In genomic region chr3:115689920-115690319, GRCm38 (mm10) we compare ENCODE assay signal across 10 mouse cellular contexts. TPM values are rescaled to one million over a fixed set of nuclear protein-coding genes. Genes with fewer than 3 reads are reported as not detected.
A peak's percentile ranks its signal among the peaks of the same experiment; 100 is the strongest.
DNase-seq lines count a peak whose midpoint lies in the region; ATAC-seq lines count a peak whose summit lies in the region.
"Had no signal": no experiment of that assay in that cellular context is flagged by ENCODE, and none has a peak within 500 bp of the region (broad histone marks: within the 10 kb centered on the region; RNA-seq: fewer than 3 reads in every experiment).

No protein-coding gene starts in this region.

- H3K9ac ChIP-seq in heart, embryonic 12.5 days: no peak overlapping the region
- no peak overlapping the region for H3K9ac ChIP-seq in lung, embryonic 15.5 days
- H3K9ac ChIP-seq in liver, embryonic 12.5 days: no peak overlapping the region

- peak overlapping the region; percentile 48 for H3K27ac ChIP-seq in heart, embryonic 12.5 days (ENCODE audit: poor library complexity, severe bottlenecking)
- H3K27ac ChIP-seq in lung, embryonic 15.5 days: 0 out of 2 replicates have a peak overlapping the region, but pooled peaks have one; percentile 10
- peak overlapping the region; percentile 50 for H3K27ac ChIP-seq in liver, embryonic 12.5 days

- H3K4me3 ChIP-seq in heart, embryonic 12.5 days: no peak overlapping the region
- no peak overlapping the region for H3K4me3 ChIP-seq in lung, embryonic 15.5 days
- no peak overlapping the region for H3K4me3 ChIP-seq in liver, embryonic 12.5 days

- 92% methylated on average over 1 of the region's 1 CpGs for WGBS in heart, embryonic 12.5 days
- 74% methylated on average over 1 of the region's 1 CpGs for WGBS in lung, embryonic 15.5 days
- 61% methylated on average over 1 of the region's 1 CpGs for WGBS in liver, embryonic 12.5 days (ENCODE audit: insufficient replicate concordance)

- no peak for ATAC-seq in heart, embryonic 12.5 days (ENCODE audit: insufficient number of reproducible peaks, low FRiP score)
- no peak for ATAC-seq in lung, embryonic 15.5 days (ENCODE audit: borderline replicate concordance, extremely low read depth, low FRiP score, low TSS enrichment)
- no peak for ATAC-seq in liver, embryonic 12.5 days

- H3K36me3 ChIP-seq in heart, embryonic 12.5 days: no peaks in the 10 kb centered on the region
- no peaks in the 10 kb centered on the region for H3K36me3 ChIP-seq in lung, embryonic 15.5 days
- no peaks in the 10 kb centered on the region for H3K36me3 ChIP-seq in liver, embryonic 12.5 days

- peaks cover 8% of the 10 kb centered on the region; the same call in 1 of the 2 replicates for H3K4me1 ChIP-seq in heart, embryonic 12.5 days (replicated peaks)
- H3K4me1 ChIP-seq in lung, embryonic 15.5 days: no peaks in the 10 kb centered on the region
- peaks cover 18% of the 10 kb centered on the region for H3K4me1 ChIP-seq in liver, embryonic 12.5 days

- no peak overlapping the region for H3K4me2 ChIP-seq in heart, embryonic 12.5 days
- H3K4me2 ChIP-seq in lung, embryonic 15.5 days: no peak overlapping the region
- H3K4me2 ChIP-seq in liver, embryonic 12.5 days: no peak overlapping the region

- no peaks in the 10 kb centered on the region for H3K27me3 ChIP-seq in heart, embryonic 12.5 days (replicated peaks)
- H3K27me3 ChIP-seq in lung, embryonic 15.5 days: no peaks in the 10 kb centered on the region
- H3K27me3 ChIP-seq in liver, embryonic 12.5 days (replicated peaks): no peaks in the 10 kb centered on the region

- H3K9me3 ChIP-seq in heart, embryonic 12.5 days (replicated peaks): no peaks in the 10 kb centered on the region
- H3K9me3 ChIP-seq in lung, embryonic 15.5 days: no peaks in the 10 kb centered on the region
- H3K9me3 ChIP-seq in liver, embryonic 12.5 days (replicated peaks): no peaks in the 10 kb centered on the region

- no peak for DNase-seq in heart, postnatal 4 days
- no peak for DNase-seq in lung, postnatal 36 days
- DNase-seq in R1 (ENCODE audit: low read depth, low spot score): peak; percentile 53
- no peak for DNase-seq in adrenal gland, postnatal 25 days
- DNase-seq in urinary bladder, postnatal 10 days (ENCODE audit: low spot score): no peak
- DNase-seq: cerebellum, postnatal 14 days; left cerebral cortex, postnatal 4 days had no signal

RNA-seq across cellular contexts. Expression of gene S1pr1, which starts 25.0 kb away (rescaled TPM):
- polyA plus RNA-seq in heart, embryonic 12.5 days (2016; fragmentation: Nextera tagmentation; extraction: Ambion mirVana): 86.0 and 87.5 TPM in 2 replicates
- total RNA-seq in heart, postnatal 4 days (2021): 100 to 1,000 TPM; 103 to 111 TPM
- polyA plus RNA-seq in lung, embryonic 15.5 days (2015; fragmentation: Nextera tagmentation; extraction: Ambion mirVana): 32.0 and 34.2 TPM in 2 replicates
- 10.0 and 10.5 TPM in 2 replicates for polyA plus RNA-seq in liver, embryonic 12.5 days (2016; fragmentation: Nextera tagmentation; extraction: Ambion mirVana)
- 15.0 and 16.0 TPM in 2 replicates for total RNA-seq in adrenal gland, postnatal 25 days (2021)
